Mouse (Mus musculus) B cell, adult (primary cell): Measurements from ENCODE around the gene Ech1. TPM values are rescaled to one million over a fixed set of nuclear protein-coding genes. Genes with fewer than 3 reads are reported as not detected.

Experiments
- total RNA-seq: library from RNA; stranded (reverse); gene quantifications from 4 replicates; pipeline ENCODE4 v1.2.4, GENCODE M21; 2023; ENCODE audit not compliant: inconsistent age

Ech1 gene
- total RNA-seq, result 52.7 to 55.3 TPM (median 53.9 TPM) in 4 replicates

DNA sequence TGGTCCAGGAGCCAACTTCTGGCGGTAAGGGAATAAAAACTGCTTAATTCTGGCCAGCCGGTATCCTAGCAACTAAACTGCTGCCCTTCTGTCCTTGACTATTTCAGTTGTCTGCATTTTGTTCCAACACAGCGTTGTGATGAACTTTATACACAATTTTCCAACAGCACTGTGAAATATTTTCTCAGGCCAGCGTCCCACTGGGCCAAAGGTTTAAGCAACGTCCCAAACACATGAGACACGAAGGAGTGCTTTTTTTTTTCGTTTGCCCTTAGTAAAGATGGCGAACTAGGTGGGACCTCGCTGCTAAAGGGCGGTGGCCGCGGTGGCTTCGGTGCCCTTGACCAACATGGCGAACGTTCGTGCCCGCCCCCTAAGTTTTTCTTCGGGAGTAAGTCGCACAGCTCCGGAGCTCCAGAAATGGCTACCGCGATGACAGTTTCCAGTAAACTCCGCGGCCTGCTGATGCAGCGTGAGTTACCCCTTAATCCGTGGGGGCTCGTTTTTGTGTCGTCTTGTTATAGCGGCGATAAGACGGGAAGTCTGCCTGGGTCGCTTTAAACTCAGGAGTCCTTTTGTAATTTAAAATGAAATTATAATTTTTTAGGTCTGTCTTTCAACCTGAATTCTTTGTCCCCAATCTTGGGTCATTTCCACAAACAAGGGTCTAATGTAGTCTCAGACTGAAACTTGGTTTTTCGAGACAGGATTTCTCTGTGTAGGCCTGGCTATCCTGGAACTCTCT, at the start of gene Ech1:
Gene Ech1, plus strand, starts transcription at position 277 of the 745 bp plus-strand sequence.

DNA sequence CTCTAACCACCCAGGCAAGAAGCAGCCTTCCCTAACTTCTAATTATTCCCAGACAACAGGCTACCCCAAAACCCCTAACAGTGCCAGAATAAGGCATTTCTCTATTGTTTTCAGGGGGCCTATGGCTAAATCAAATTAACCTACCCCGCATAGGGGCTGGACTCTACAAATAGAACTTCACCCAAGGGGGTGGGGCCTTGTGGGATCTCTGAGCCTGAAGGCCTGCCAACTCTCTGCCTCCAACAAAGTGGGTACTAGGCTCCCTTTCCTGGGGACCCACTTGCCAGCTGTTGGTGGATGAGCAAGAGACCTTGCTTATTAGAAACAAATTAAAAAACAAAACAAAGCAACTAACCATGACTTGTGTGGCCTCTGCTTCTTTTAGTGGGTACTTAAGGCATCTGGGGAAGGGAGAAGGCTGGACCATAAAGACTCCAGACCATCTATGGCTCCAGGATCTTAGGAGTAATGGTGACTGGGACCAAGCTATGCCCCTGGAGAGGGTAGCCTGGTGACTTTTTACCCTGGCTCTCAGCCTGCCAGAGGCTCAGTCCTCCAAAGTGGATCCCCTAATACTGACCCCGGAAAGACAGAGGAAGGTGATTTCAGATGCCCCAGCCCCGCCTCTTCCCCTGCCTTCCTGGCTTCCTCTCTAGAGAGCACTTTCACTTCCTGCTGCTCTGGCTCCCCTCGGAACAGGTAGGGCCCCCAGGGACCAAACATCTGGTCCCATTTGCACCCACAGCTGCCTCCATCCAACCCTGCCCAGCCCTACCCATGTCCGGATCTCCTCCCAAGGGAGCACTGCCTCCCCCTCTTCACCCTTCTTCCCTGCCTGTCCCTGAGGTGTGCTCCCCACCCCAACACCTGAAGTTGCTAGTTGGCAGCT, 36.5 kb upstream of the Ech1 start, which contains the start of gene Rinl:
Gene Rinl, plus strand, starts transcription at position 663 of the 889 bp plus-strand sequence.

DNA sequence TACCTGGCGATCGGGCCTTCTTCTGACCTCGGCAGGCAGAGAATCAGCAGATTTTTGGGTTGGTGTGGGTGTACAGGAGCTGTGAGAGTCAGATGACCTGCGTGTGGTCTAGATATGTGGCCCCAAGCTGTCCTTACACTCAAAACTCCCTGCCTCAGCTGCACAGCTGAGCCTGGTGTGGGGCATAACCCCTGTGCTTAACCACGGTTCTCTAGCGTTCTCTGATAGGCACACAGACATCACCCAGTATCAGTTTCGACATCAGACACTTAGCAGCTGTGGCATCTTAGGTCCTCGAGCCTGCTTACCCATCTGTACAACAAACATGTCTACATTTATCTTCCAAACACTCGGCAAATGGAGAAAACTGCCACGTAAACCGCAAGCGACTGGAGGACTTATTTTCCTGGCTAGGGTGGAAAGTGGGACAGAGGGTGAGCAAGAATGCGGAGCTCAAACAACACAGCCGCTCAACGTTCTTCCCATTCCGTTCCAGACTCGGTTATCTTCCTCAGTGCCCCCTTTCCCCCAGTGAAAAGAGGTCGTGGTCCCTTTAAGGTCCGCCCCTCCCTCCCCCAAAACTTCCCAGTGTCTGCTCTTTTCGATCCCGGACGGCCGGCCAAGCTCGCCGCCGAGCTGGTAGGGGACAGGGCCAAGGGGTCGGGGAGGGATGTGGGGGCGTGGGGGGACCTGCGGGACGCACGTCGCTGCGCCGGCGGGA, 16.6 kb upstream of the Ech1 start, which contains the start of gene Hnrnpl:
Gene Hnrnpl, plus strand, starts transcription at position 321 of the 721 bp plus-strand sequence.

GRCm38 (mm10) chr7:28833723-28834347, 8.8 kb downstream of the Ech1 start, which contains the start of gene Lgals4:
TSS of gene Lgals4 (plus strand) at chr7:28833854.

DNA sequence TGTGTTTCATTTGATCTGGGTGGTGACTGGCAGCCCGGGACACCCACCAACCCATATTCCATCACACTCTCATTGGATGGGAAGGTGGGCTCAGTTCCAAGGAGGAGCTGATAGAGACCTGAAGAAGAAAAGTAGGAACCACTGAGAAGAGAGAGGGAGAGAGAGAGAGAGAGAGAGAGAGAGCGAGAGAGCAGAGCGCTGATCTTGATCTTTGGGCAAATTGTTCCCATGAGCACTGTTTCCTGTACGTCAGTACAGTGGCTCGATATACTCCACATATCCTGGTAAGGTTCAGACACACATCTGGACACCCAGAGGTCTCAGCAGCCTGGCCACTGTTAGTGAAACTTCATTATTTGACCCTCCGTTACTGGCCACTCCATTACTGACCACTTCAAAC, 38.5 kb downstream of the Ech1 start, which contains the start of gene Lgals7:
Gene Lgals7, plus strand, starts transcription at position 314 of the 400 bp plus-strand sequence.

DNA sequence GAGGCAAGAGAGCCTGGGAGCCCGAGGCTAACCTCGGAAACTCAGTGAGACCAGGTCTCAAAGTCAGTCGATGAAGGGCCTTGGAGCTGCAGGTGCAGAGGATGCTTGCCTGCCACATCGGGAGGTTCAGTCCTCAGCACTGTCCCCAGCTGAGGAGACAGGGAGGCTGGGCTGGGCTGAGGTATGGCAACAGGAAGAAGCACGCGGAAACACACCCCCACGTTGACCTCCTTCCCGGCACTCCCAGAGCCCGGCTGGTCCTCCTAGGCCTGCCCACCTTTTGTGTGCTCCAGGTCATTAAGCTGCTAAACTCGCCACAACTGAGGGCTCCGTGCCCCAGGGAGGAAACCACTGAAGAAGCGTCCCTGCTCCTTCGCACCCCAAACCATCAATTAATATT, 56.2 kb downstream of the Ech1 start, which contains the start of gene Capn12:
Gene Capn12, plus strand, starts transcription at position 224 of the 400 bp plus-strand sequence.

Other genes starting within 250 kb of the Ech1 start
- 49.3 to 52.1 TPM (median 50.5 TPM) in 4 replicates for gene Samd4b, start 227.1 kb upstream of the Ech1 start, total RNA-seq
- 12.8 to 15.7 TPM (median 13.9 TPM) in 4 replicates for gene Pak4, start 227.0 kb upstream of the Ech1 start, total RNA-seq
- gene Acp7, start 193.9 kb upstream of the Ech1 start, total RNA-seq, result not detected in 4 replicates
- 0.35 to 0.84 TPM in 2 of 4 replicates, not detected in the others for gene Fbxo27, start 132.4 kb upstream of the Ech1 start, total RNA-seq
- gene Fbxo17, start 108.4 kb upstream of the Ech1 start, total RNA-seq, result 0.67 to 2.4 TPM (median 1.3 TPM) in 4 replicates
- gene Mrps12, start 83.4 kb upstream of the Ech1 start, total RNA-seq, result 21.2 to 31.8 TPM (median 24.8 TPM) in 4 replicates
- gene Sars2, start 83.2 kb upstream of the Ech1 start, total RNA-seq, result 15.6 to 20.5 TPM (median 18.9 TPM) in 4 replicates
- gene Ccer2, start 69.0 kb upstream of the Ech1 start, total RNA-seq, result not detected in 4 replicates
- gene Sirt2, start 58.5 kb upstream of the Ech1 start, total RNA-seq, result 82.0 to 92.0 TPM (median 86.4 TPM) in 4 replicates
- 75.7 to 91.7 TPM (median 83.5 TPM) in 4 replicates for gene Nfkbib, start 57.7 kb upstream of the Ech1 start, total RNA-seq
- gene Rinl, start 36.2 kb upstream of the Ech1 start, total RNA-seq, result 6.2 to 13.3 TPM (median 9.2 TPM) in 4 replicates
- 570 to 678 TPM (median 611 TPM) in 4 replicates for gene Hnrnpl, start 16.7 kb upstream of the Ech1 start, total RNA-seq
- 9.5 to 18.0 TPM (median 13.3 TPM) in 4 replicates for gene Lgals4, start 8.6 kb downstream of the Ech1 start, total RNA-seq
- gene Lgals7, start 38.6 kb downstream of the Ech1 start, total RNA-seq, result not detected in 4 replicates
- 0.15 TPM in 1 of 4 replicates, not detected in the others for gene Capn12, start 56.2 kb downstream of the Ech1 start, total RNA-seq
- 120 to 137 TPM (median 132 TPM) in 4 replicates for gene Actn4, start 137.1 kb downstream of the Ech1 start, total RNA-seq
- gene Eif3k, start 156.6 kb downstream of the Ech1 start, total RNA-seq, result 261 to 296 TPM (median 278 TPM) in 4 replicates
- 348 to 381 TPM (median 367 TPM) in 4 replicates for gene Map4k1, start 156.8 kb downstream of the Ech1 start, total RNA-seq